Mouse (Mus musculus) inflammation-experienced regulatory T-cells, adult 16 weeks (primary cell): ENCODE results near the gene Cabp5. TPM values are rescaled to one million over a fixed set of nuclear protein-coding genes. Genes with fewer than 3 reads are reported as not detected.

Experiments used
- polyA plus RNA-seq: library from polyadenylated mRNA; unstranded; fragments of 100-300 nt; shearing (Covaris generic); gene quantifications from one replicate; pipeline ENCODE4 v1.2.1, GENCODE M21; 2017

Cabp5 gene
- polyA plus RNA-seq = not detected

GRCm38 (mm10) chr7:13397832-13398231 is at the start of gene Cabp5:
Cabp5 (plus strand) TSS chr7:13398132.

GRCm38 (mm10) chr7:13450541-13450940 is 52.6 kb downstream of the Cabp5 start, which contains the start of gene Bsph1:
Bsph1 (plus strand) TSS chr7:13450841.

Other genes with a start within 250 kb of the Cabp5 start
- 0.06 TPM for gene Vmn1r88, start 238.6 kb upstream of the Cabp5 start, polyA plus RNA-seq
- gene Vmn1r89, start 185.1 kb upstream of the Cabp5 start, polyA plus RNA-seq = not detected
- gene Lig1, start 120.8 kb upstream of the Cabp5 start, polyA plus RNA-seq = 27.6 TPM
- gene Zswim9, start 119.4 kb upstream of the Cabp5 start, polyA plus RNA-seq = 5.5 TPM
- gene Pla2g4c, start 73.5 kb upstream of the Cabp5 start, polyA plus RNA-seq = 0.15 TPM
- not detected for gene Bsph1, start 52.7 kb downstream of the Cabp5 start, polyA plus RNA-seq
- not detected for gene Bsph2, start 172.9 kb downstream of the Cabp5 start, polyA plus RNA-seq
- gene Sult2a5, start 225.8 kb downstream of the Cabp5 start, polyA plus RNA-seq = not detected